Mouse (Mus musculus) midbrain, postnatal 0 days (tissue): ENCODE measurements at regions not wholly inside any gene's neighbourhood (a gene's known extent, or its start where the extent isn't known, plus 50 kb on each side); places are given as distances from the start of the nearest gene placed in this dataset.

Experiments used
- ATAC-seq: fragments of 200-750 bp; cut with Nextera tagmentation; 2 replicates; pipeline ENCODE4 v1.8.0; 2017; ENCODE audit warnings: moderate number of reproducible peaks, mild to moderate bottlenecking, moderate TSS enrichment, moderate library complexity; ENCODE audit not compliant: low FRiP score
- DNase-seq: peaks from one replicate; pipeline ENCODE4 v3.0.0-alpha.2; 2015; ENCODE audit warnings: low spot score
- H3K27ac ChIP-seq: fragments of 300-500 bp; sonication (generic); 2 replicates; pipeline ENCODE4 v1.5.1; 2014; ENCODE audit warnings: low read depth, mild to moderate bottlenecking, low read length, mixed read lengths
- H3K27me3 ChIP-seq: fragments of 300-500 bp; sonication (generic); 2 replicates; pipeline ENCODE4 v1.6.1; 2014; ENCODE audit warnings: low read length, control low read depth, mixed read lengths; ENCODE audit not compliant: insufficient read depth
- H3K36me3 ChIP-seq: fragments of 300-500 bp; sonication (generic); 2 replicates; pipeline ENCODE4 v1.6.1; 2014; ENCODE audit warnings: low read length, control low read depth, mixed read lengths; ENCODE audit not compliant: insufficient read depth
- H3K4me1 ChIP-seq: fragments of 300-500 bp; sonication (generic); 2 replicates; pipeline ENCODE4 v1.6.1; 2014; ENCODE audit warnings: mild to moderate bottlenecking, control low read depth, antibody characterized with exemption, low read length, mixed read lengths; ENCODE audit not compliant: insufficient read depth
- H3K4me2 ChIP-seq: fragments of 300-500 bp; sonication (generic); 2 replicates; pipeline ENCODE4 v1.6.1; 2014; ENCODE audit warnings: low read depth, mild to moderate bottlenecking, low read length, mixed read lengths; ENCODE audit not compliant: poor library complexity, severe bottlenecking
- H3K4me3 ChIP-seq: fragments of 300-500 bp; sonication (generic); 2 replicates; pipeline ENCODE4 v1.5.1; 2014; ENCODE audit warnings: low read depth, mild to moderate bottlenecking, low read length, moderate library complexity
- H3K9ac ChIP-seq: fragments of 300-500 bp; sonication (generic); replicated peaks from 2 replicates; pipeline ENCODE4 v1.6.1; 2014; ENCODE audit warnings: mild to moderate bottlenecking, low read length, moderate library complexity, mixed read lengths; ENCODE audit not compliant: poor library complexity, severe bottlenecking
- H3K9me3 ChIP-seq: fragments of 300-500 bp; sonication (generic); 2 replicates; pipeline ENCODE4 v1.6.1; 2016; ENCODE audit warnings: low read length, control low read depth
- CTCF ChIP-seq: IDR thresholded peaks from 2 replicates; pipeline ENCODE4 v1.5.1; 2016; ENCODE audit warnings: antibody characterized with exemption, mild to moderate bottlenecking
- WGBS: fragments of 180-500 bp; shearing (Covaris S2); extraction: QIAGEN DNeasy Blood & Tissue Kit; methylation state at CpG from one replicate; pipeline ENCODE4 v1.1.7; 2014; 5-methylcytosine and 5-hydroxymethylcytosine counted together

- H3K4me1 ChIP-seq, result no peaks in the 10 kb centered on the region
- H3K27me3 ChIP-seq, result no peaks in the 10 kb centered on the region
- H3K4me2 ChIP-seq, result no peak overlapping the region
- H3K4me3 ChIP-seq, result no peak overlapping the region
- no peaks in the 10 kb centered on the region for H3K36me3 ChIP-seq
- ATAC-seq, result no peak
- no peak overlapping the region for H3K27ac ChIP-seq
- no peak for DNase-seq
- no peak overlapping the region for H3K9ac ChIP-seq
- H3K9me3 ChIP-seq, result no peaks in the 10 kb centered on the region
- TF ChIP-seq CTCF, result no peak
Measured at GRCm38 (mm10) chr7:82990708-82991107, 123.6 kb downstream of the Mex3b start.

GRCm38 (mm10) chr7:82993136-82993535 is 126.0 kb downstream of the Mex3b start:
- ATAC-seq, result no peak
- DNase-seq, result no peak

GRCm38 (mm10) chr7:82998848-82999247 is 131.7 kb downstream of the Mex3b start:
- Histone ChIP-seq H3K4me3 (no peak overlapping the region), H3K4me1 (no peaks in the 10 kb centered on the region), H3K4me2 (no peak overlapping the region), H3K36me3 (no peaks in the 10 kb centered on the region), H3K27ac (no peak overlapping the region), H3K9ac (no peak overlapping the region), H3K9me3 (no peaks in the 10 kb centered on the region), H3K27me3 (no peaks in the 10 kb centered on the region)
- TF ChIP-seq CTCF, result no peak
- 94% methylated on average over 2 of the region's 2 CpGs for WGBS
- DNase-seq (no peak), ATAC-seq (no peak)

More at GRCm38 (mm10) chr7:82993136-82993535, 126.0 kb downstream of the Mex3b start:
- H3K9ac ChIP-seq, result no peak overlapping the region
- TF ChIP-seq CTCF, result no peak
- no peak overlapping the region for H3K4me3 ChIP-seq
- 86% methylated on average over 5 of the region's 5 CpGs for WGBS
- no peak overlapping the region for H3K4me2 ChIP-seq
- H3K9me3 ChIP-seq, result no peaks in the 10 kb centered on the region
- H3K4me1 ChIP-seq, result no peaks in the 10 kb centered on the region
- no peaks in the 10 kb centered on the region for H3K36me3 ChIP-seq
- no peak overlapping the region for H3K27ac ChIP-seq
- no peaks in the 10 kb centered on the region for H3K27me3 ChIP-seq

- ATAC-seq, result no peak
- no peak overlapping the region for H3K27ac ChIP-seq
- WGBS, result 90% methylated on average over 4 of the region's 4 CpGs
- H3K36me3 ChIP-seq, result no peaks in the 10 kb centered on the region
- no peak for DNase-seq
- TF ChIP-seq CTCF, result no peak
- no peak overlapping the region for H3K9ac ChIP-seq
- H3K4me2 ChIP-seq, result no peak overlapping the region
- H3K27me3 ChIP-seq, result no peaks in the 10 kb centered on the region
- H3K4me1 ChIP-seq, result no peaks in the 10 kb centered on the region
- no peak overlapping the region for H3K4me3 ChIP-seq
- H3K9me3 ChIP-seq, result no peaks in the 10 kb centered on the region
Measured at GRCm38 (mm10) chr7:83007540-83007939, 140.4 kb downstream of the Mex3b start.

GRCm38 (mm10) chr7:83012145-83012544 is 145.0 kb downstream of the Mex3b start:
- no peak for ATAC-seq
- Histone ChIP-seq H3K27ac (no peak overlapping the region), H3K9me3 (no peaks in the 10 kb centered on the region), H3K36me3 (no peaks in the 10 kb centered on the region), H3K4me3 (no peak overlapping the region), H3K9ac (no peak overlapping the region), H3K4me2 (no peak overlapping the region), H3K27me3 (no peaks in the 10 kb centered on the region), H3K4me1 (no peaks in the 10 kb centered on the region)
- 74% methylated on average over 2 of the region's 2 CpGs for WGBS
- TF ChIP-seq CTCF, result no peak
- no peak for DNase-seq

GRCm38 (mm10) chr7:83014725-83015690 is 147.9 kb downstream of the Mex3b start:
- no peak for TF ChIP-seq CTCF
- ATAC-seq (no peak), DNase-seq (no peak)
- H3K9ac ChIP-seq, result no peak overlapping the region
- H3K27ac ChIP-seq, result peak overlapping the region; percentile 62; the same call in 1 of the 2 replicates
- no peaks in the 10 kb centered on the region for H3K4me1 ChIP-seq
- H3K4me2 ChIP-seq, result no peak overlapping the region
- H3K4me3 ChIP-seq, result no peak overlapping the region
- H3K36me3 ChIP-seq, result no peaks in the 10 kb centered on the region
- H3K9me3 ChIP-seq, result no peaks in the 10 kb centered on the region
- H3K27me3 ChIP-seq, result no peaks in the 10 kb centered on the region
- 20% methylated on average over 7 of the region's 7 CpGs for WGBS
